Mouse (Mus musculus) liver, embryonic 14.5 days (tissue): ENCODE data around the gene Man2b2.

Source experiments
- CTCF ChIP-seq: IDR thresholded peaks from 2 replicates; pipeline ENCODE4 v1.5.1; 2016; ENCODE audit warnings: antibody characterized with exemption, low read depth, control low read depth
- EP300 ChIP-seq: IDR thresholded peaks from 2 replicates; pipeline ENCODE4 v1.6.1; 2016; ENCODE audit warnings: antibody characterized with exemption, low read depth

DNA sequence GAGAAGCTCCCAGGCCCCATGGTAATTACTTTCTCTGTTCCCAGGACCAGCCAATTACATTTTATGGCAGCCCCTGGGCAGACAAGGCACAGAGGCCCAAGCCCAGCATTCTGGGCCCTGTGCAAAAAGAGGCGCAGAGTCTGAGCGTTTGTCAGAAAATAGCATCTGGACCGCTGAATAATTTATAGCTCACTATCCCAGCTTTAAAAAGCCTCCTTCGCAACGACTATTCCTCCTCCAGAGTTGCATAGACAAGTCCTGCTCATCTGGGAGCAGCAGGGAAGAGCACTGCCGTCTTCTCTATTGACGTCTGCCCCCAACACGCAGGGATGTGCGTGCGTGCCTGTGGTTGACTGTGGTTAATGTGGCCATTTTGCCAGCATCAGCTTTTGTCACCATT is 14.0 kb upstream of the Man2b2 start:
- TF ChIP-seq CTCF = no peak
- TF ChIP-seq EP300 = no peak
